Mouse (Mus musculus): ENCODE results near the gene Trp53bp2. TPM values are rescaled to one million over a fixed set of nuclear protein-coding genes. Genes with fewer than 3 reads are reported as not detected.
A peak's percentile ranks its signal among the peaks of the same experiment; 100 is the strongest.

Gene Trp53bp2
- polyA plus RNA-seq, 1 experiment from 2014 or later, result 4.4 TPM

GRCm38 (mm10) chr1:182398780-182399179, 10.2 kb upstream of the Trp53bp2 start:
- no peaks in the 10 kb centered on the region for H3K36me3 ChIP-seq (ENCODE audit: control insufficient read depth, insufficient read depth)
- no peak overlapping the region for H3K9ac ChIP-seq (ENCODE audit: low read depth, low read length)
- 41% methylated on average over 3 of the region's 3 CpGs for WGBS (ENCODE audit: insufficient replicate concordance)
- no peak for ATAC-seq (ENCODE audit: low read depth)
- no peaks in the 10 kb centered on the region for H3K27me3 ChIP-seq (ENCODE audit: control insufficient read depth, insufficient read depth, low read depth, low read length)
- H3K4me3 ChIP-seq (ENCODE audit: low read depth, low read length), result no peak overlapping the region
- no peak overlapping the region for H3K27ac ChIP-seq (ENCODE audit: low read length)
- no peak overlapping the region for H3K4me2 ChIP-seq (ENCODE audit: low read depth, low read length)
- H3K9me3 ChIP-seq (replicated peaks; ENCODE audit: control insufficient read depth, low read length), result no peaks in the 10 kb centered on the region
- no peaks in the 10 kb centered on the region for H3K4me1 ChIP-seq (ENCODE audit: control insufficient read depth, low read depth, low read length)

DNA sequence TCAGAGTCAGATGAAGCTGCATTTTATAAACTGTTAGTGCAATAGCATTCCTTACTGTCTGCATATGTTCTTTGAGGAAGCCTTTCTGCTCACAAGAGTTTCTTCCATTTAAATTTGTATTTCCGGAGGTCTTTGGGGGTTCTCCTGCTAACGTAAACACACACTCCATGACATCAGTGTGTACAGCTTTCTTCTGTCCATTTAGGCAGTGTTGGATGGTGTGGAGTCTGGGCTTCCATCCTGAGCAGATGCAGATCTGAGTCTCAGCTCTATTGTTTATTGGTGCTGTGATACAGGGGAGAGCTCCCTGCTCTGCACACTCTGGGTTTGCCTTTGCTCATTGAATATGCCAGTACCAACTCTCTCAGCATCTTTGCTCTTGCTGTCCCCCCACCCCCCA, 9.8 kb upstream of the Trp53bp2 start:
- 64% methylated on average over 2 of the region's 2 CpGs for WGBS (ENCODE audit: insufficient replicate concordance)
- H3K9me3 ChIP-seq (replicated peaks; ENCODE audit: control insufficient read depth, low read length), result no peaks in the 10 kb centered on the region
- no peaks in the 10 kb centered on the region for H3K4me1 ChIP-seq (ENCODE audit: control insufficient read depth, low read depth, low read length)
- H3K27me3 ChIP-seq (ENCODE audit: control insufficient read depth, insufficient read depth, low read depth, low read length), result no peaks in the 10 kb centered on the region
- H3K9ac ChIP-seq (ENCODE audit: low read depth, low read length), result no peak overlapping the region
- H3K4me2 ChIP-seq (ENCODE audit: low read depth, low read length), result no peak overlapping the region
- no peak for ATAC-seq (ENCODE audit: low read depth)
- no peak overlapping the region for H3K27ac ChIP-seq (ENCODE audit: low read length)
- no peaks in the 10 kb centered on the region for H3K36me3 ChIP-seq (ENCODE audit: control insufficient read depth, insufficient read depth)
- H3K4me3 ChIP-seq (ENCODE audit: low read depth, low read length), result no peak overlapping the region

GRCm38 (mm10) chr1:182399908-182400307, 9.1 kb upstream of the Trp53bp2 start:
- Histone ChIP-seq H3K9me3 (replicated peaks; ENCODE audit: control insufficient read depth, low read length) (no peaks in the 10 kb centered on the region), H3K4me3 (ENCODE audit: low read depth, low read length) (no peak overlapping the region), H3K9ac (ENCODE audit: low read depth, low read length) (no peak overlapping the region), H3K27me3 (ENCODE audit: control insufficient read depth, insufficient read depth, low read depth, low read length) (no peaks in the 10 kb centered on the region), H3K4me2 (ENCODE audit: low read depth, low read length) (no peak overlapping the region), H3K36me3 (ENCODE audit: control insufficient read depth, insufficient read depth) (no peaks in the 10 kb centered on the region), H3K27ac (ENCODE audit: low read length) (no peak overlapping the region), H3K4me1 (ENCODE audit: control insufficient read depth, low read depth, low read length) (no peaks in the 10 kb centered on the region)
- ATAC-seq (ENCODE audit: low read depth), result no peak
- 59% methylated on average over 3 of the region's 3 CpGs for WGBS (ENCODE audit: insufficient replicate concordance)

GRCm38 (mm10) chr1:182403076-182403475, 5.9 kb upstream of the Trp53bp2 start:
- ATAC-seq (ENCODE audit: low read depth), result no peak
- Histone ChIP-seq H3K27ac (ENCODE audit: low read length) (no peak overlapping the region), H3K4me3 (ENCODE audit: low read depth, low read length) (no peak overlapping the region), H3K9me3 (replicated peaks; ENCODE audit: control insufficient read depth, low read length) (no peaks in the 10 kb centered on the region), H3K4me1 (ENCODE audit: control insufficient read depth, low read depth, low read length) (peaks cover 3% of the 10 kb centered on the region), H3K4me2 (ENCODE audit: low read depth, low read length) (no peak overlapping the region), H3K36me3 (ENCODE audit: control insufficient read depth, insufficient read depth) (no peaks in the 10 kb centered on the region), H3K27me3 (ENCODE audit: control insufficient read depth, insufficient read depth, low read depth, low read length) (no peaks in the 10 kb centered on the region), H3K9ac (ENCODE audit: low read depth, low read length) (no peak overlapping the region)
- 47% methylated on average over 13 of the region's 13 CpGs for WGBS (ENCODE audit: insufficient replicate concordance)

DNA sequence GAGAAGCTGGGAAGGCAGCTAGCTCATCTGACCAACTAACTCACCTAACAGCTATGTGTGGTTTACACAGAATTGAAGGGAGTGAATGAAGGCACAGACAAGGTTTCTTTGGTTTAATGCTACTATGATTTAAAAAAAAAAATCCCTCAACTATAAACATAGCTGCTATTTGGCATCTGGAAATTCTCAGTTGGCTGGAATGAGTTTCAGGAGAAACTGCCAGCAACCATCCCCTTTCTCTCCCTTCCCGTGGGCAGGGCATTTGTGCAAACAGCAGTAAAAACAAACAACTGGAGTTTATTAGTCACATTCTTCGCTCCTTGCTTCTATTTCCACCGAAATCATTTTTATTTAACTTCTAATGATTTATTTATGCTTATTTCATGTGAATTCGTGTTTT, 2.4 kb upstream of the Trp53bp2 start:
- Histone ChIP-seq H3K9me3 (replicated peaks; ENCODE audit: control insufficient read depth, low read length) (no peaks in the 10 kb centered on the region), H3K27ac (ENCODE audit: low read length) (no peak overlapping the region), H3K4me2 (ENCODE audit: low read depth, low read length) (no peak overlapping the region), H3K27me3 (ENCODE audit: control insufficient read depth, insufficient read depth, low read depth, low read length) (no peaks in the 10 kb centered on the region), H3K4me3 (ENCODE audit: low read depth, low read length) (no peak overlapping the region), H3K9ac (ENCODE audit: low read depth, low read length) (no peak overlapping the region), H3K36me3 (ENCODE audit: control insufficient read depth, insufficient read depth) (no peaks in the 10 kb centered on the region), H3K4me1 (ENCODE audit: control insufficient read depth, low read depth, low read length) (peaks cover 12% of the 10 kb centered on the region)
- no peak for ATAC-seq (ENCODE audit: low read depth)
- 53% methylated on average over 4 of the region's 4 CpGs for WGBS (ENCODE audit: insufficient replicate concordance)

GRCm38 (mm10) chr1:182408243-182408642, 729 bp upstream of the Trp53bp2 start:
- H3K9ac ChIP-seq (ENCODE audit: low read depth, low read length), result peak overlapping the region; percentile 79
- H3K27ac ChIP-seq (ENCODE audit: low read length), result peak overlapping the region; percentile 63
- H3K4me2 ChIP-seq (ENCODE audit: low read depth, low read length), result peak overlapping the region; percentile 98
- H3K4me3 ChIP-seq (ENCODE audit: low read depth, low read length), result peak overlapping the region; percentile 93
- ATAC-seq (ENCODE audit: low read depth), result no peak
- H3K4me1 ChIP-seq (ENCODE audit: control insufficient read depth, low read depth, low read length), result peaks cover 16% of the 10 kb centered on the region
- H3K9me3 ChIP-seq (replicated peaks; ENCODE audit: control insufficient read depth, low read length), result no peaks in the 10 kb centered on the region
- no peaks in the 10 kb centered on the region for H3K27me3 ChIP-seq (ENCODE audit: control insufficient read depth, insufficient read depth, low read depth, low read length)
- no peaks in the 10 kb centered on the region for H3K36me3 ChIP-seq (ENCODE audit: control insufficient read depth, insufficient read depth)
- 4% methylated on average over 13 of the region's 13 CpGs for WGBS (ENCODE audit: insufficient replicate concordance)

DNA sequence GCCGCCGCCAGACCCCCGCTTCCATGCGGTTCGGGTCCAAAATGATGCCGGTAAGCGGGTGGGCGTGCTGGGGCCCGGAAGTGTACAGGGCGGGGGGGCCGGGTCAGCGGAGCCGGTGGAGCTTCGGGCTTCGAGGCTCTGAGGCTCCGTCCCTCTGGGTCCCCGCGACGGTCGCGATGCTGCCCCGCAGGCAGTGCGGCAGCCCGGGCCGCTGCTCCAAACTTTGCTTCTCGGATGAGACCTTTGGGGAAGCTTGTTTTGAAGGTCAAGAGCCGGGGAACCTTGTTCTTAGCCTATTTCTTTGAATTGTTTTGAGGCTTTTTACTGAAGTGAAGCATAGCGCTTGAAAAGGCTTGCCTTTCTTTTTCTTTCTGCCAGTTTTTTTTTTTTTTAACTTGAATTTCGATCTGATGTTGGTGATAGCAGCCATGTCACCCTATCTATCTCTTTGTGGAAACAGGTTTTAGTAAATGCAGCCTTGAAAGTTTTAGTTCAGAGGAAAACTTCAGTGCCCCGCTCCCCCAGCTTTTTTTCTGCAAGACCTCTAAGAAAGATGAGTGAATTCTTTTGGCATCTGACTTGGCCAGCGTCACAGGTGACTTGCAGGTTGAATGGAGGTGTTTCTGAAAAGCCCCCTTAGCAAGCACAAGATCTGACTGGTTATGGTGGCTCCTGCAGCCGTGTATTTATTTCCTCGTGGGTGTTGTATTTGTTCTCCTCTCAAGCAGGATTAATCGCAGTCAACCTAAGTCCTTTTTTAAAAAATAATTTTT, 615 bp downstream of the Trp53bp2 start:
- Histone ChIP-seq H3K4me3 (ENCODE audit: low read depth, low read length) (peak overlapping the region; percentile 93), H3K36me3 (ENCODE audit: control insufficient read depth, insufficient read depth) (no peaks in the 10 kb centered on the region), H3K4me1 (ENCODE audit: control insufficient read depth, low read depth, low read length) (peaks cover 16% of the 10 kb centered on the region), H3K9me3 (replicated peaks; ENCODE audit: control insufficient read depth, low read length) (no peaks in the 10 kb centered on the region), H3K4me2 (ENCODE audit: low read depth, low read length) (peak overlapping the region; percentile 98), H3K27me3 (ENCODE audit: control insufficient read depth, insufficient read depth, low read depth, low read length) (no peaks in the 10 kb centered on the region), H3K27ac (ENCODE audit: low read length) (peak overlapping the region; percentile 78), H3K9ac (ENCODE audit: low read depth, low read length) (peak overlapping the region; percentile 89)
- 2% methylated on average over 34 of the region's 34 CpGs for WGBS (ENCODE audit: insufficient replicate concordance)
- peak; percentile 53 for ATAC-seq (ENCODE audit: low read depth)

DNA sequence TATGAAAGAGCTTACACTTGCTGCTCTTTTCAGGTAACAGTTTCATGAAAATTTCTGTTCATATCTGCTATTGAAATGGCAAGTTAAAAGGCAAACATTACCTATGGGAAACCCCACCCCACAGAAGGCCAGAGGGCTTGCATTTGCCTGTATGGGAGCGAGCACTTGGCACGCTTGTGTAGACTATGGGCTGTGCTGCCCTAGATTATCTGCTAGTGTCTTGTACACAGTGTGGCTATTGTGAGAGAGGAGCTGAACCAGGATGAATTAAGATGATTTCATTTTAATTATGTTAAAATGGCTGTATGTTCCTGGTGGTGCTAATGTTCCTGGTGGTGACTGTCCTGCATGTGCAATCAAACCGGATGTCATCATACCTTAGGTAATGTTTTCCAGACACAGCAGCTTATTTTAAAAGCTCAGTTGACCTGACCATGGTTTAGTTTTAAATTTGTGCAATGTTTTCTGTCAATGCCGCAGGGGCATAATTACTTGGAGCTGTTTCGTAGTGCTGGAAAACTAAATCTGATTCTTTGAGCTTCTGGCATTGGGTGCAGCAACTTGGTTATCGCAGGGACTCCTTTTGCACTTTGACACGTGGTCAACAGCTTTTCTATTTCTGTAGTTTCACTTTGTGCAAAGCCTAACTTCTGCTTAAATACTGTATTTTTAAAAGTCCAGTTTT, 3.8 kb downstream of the Trp53bp2 start:
- WGBS (ENCODE audit: insufficient replicate concordance), result 57% methylated on average over 7 of the region's 7 CpGs
- no peak overlapping the region for H3K9ac ChIP-seq (ENCODE audit: low read depth, low read length)
- H3K4me1 ChIP-seq (ENCODE audit: control insufficient read depth, low read depth, low read length), result peaks cover 16% of the 10 kb centered on the region
- H3K36me3 ChIP-seq (ENCODE audit: control insufficient read depth, insufficient read depth), result no peaks in the 10 kb centered on the region
- H3K27me3 ChIP-seq (ENCODE audit: control insufficient read depth, insufficient read depth, low read depth, low read length), result no peaks in the 10 kb centered on the region
- H3K9me3 ChIP-seq (replicated peaks; ENCODE audit: control insufficient read depth, low read length), result no peaks in the 10 kb centered on the region
- H3K4me2 ChIP-seq (ENCODE audit: low read depth, low read length), result peak overlapping the region; percentile 23; the same call in 1 of the 2 replicates
- no peak for ATAC-seq (ENCODE audit: low read depth)
- no peak overlapping the region for H3K4me3 ChIP-seq (ENCODE audit: low read depth, low read length)
- peak overlapping the region; percentile 48 for H3K27ac ChIP-seq (ENCODE audit: low read length)

DNA sequence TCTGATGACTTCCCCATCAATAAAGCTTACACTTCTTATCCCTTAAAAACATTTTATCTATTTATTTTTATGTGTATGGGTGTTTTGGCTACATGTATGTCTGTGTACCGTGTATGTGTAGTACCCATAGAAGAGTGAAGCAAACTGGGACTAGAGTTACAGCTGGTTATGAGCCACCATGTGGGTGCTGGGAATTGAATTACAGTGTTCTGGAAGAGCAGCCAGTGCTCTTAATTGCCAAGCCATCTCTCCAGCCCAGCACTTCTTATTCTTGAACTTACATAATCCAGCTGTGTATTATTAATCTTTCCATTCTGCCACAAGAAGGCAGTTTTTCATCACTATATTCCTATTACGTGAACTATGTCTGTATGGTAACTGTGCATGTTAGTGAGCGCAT, 10.5 kb downstream of the Trp53bp2 start:
- H3K27me3 ChIP-seq (ENCODE audit: control insufficient read depth, insufficient read depth, low read depth, low read length), result no peaks in the 10 kb centered on the region
- ATAC-seq (ENCODE audit: low read depth), result no peak
- H3K4me2 ChIP-seq (ENCODE audit: low read depth, low read length), result no peak overlapping the region
- H3K4me3 ChIP-seq (ENCODE audit: low read depth, low read length), result no peak overlapping the region
- no peaks in the 10 kb centered on the region for H3K36me3 ChIP-seq (ENCODE audit: control insufficient read depth, insufficient read depth)
- no peak overlapping the region for H3K9ac ChIP-seq (ENCODE audit: low read depth, low read length)
- 76% methylated on average over 3 of the region's 3 CpGs for WGBS (ENCODE audit: insufficient replicate concordance)
- H3K9me3 ChIP-seq (replicated peaks; ENCODE audit: control insufficient read depth, low read length), result no peaks in the 10 kb centered on the region
- H3K4me1 ChIP-seq (ENCODE audit: control insufficient read depth, low read depth, low read length), result no peaks in the 10 kb centered on the region
- H3K27ac ChIP-seq (ENCODE audit: low read length), result no peak overlapping the region
